Mouse (Mus musculus): ENCODE measurements around the gene Creb5.
"Not testable (repeated sequence)": the region's sequence is repeated elsewhere in the genome, so short reads cannot be mapped to it uniquely, and the experiment has no call there.

The Creb5 gene

GRCm38 (mm10) chr6:53398297-53399140, 111.4 kb downstream of the Creb5 start:
- in situ Hi-C loops (cut with MboI; ENCODE audit: low pct_unique_long_range_greater_than_20kb in 1 of 2, low sequenced_read_pairs in 2 of 2, unreplicated experiment in 1 of 2) = no loop called here

GRCm38 (mm10) chr6:53401364-53401763, 114.3 kb downstream of the Creb5 start:
- in situ Hi-C loops (cut with MboI; ENCODE audit: low pct_unique_long_range_greater_than_20kb in 1 of 2, low sequenced_read_pairs in 2 of 2, unreplicated experiment in 1 of 2) = no loop called here

- in situ Hi-C loops (cut with MboI; ENCODE audit: low pct_unique_long_range_greater_than_20kb in 1 of 2, low sequenced_read_pairs in 2 of 2, unreplicated experiment in 1 of 2) = not testable (repeated sequence)
These were observed 115.5 kb downstream of the Creb5 start for GRCm38 (mm10) chr6:53402551-53402950.

GRCm38 (mm10) chr6:53409183-53409582, 122.1 kb downstream of the Creb5 start:
- in situ Hi-C loops (cut with MboI; ENCODE audit: low pct_unique_long_range_greater_than_20kb in 1 of 2, low sequenced_read_pairs in 2 of 2, unreplicated experiment in 1 of 2) = no loop called here

- in situ Hi-C loops (cut with MboI; ENCODE audit: low pct_unique_long_range_greater_than_20kb in 1 of 2, low sequenced_read_pairs in 2 of 2, unreplicated experiment in 1 of 2) = no loop called here
These were observed 134.3 kb downstream of the Creb5 start for GRCm38 (mm10) chr6:53421345-53421744.

GRCm38 (mm10) chr6:53429368-53429767, 142.3 kb downstream of the Creb5 start:
- in situ Hi-C loops (cut with MboI; ENCODE audit: low pct_unique_long_range_greater_than_20kb in 1 of 2, low sequenced_read_pairs in 2 of 2, unreplicated experiment in 1 of 2) = no loop called here

GRCm38 (mm10) chr6:53429891-53430290, 142.8 kb downstream of the Creb5 start:
- in situ Hi-C loops (cut with MboI; ENCODE audit: low pct_unique_long_range_greater_than_20kb in 1 of 2, low sequenced_read_pairs in 2 of 2, unreplicated experiment in 1 of 2) = no loop called here

GRCm38 (mm10) chr6:53445862-53446460, 158.9 kb downstream of the Creb5 start:
- in situ Hi-C loops (cut with MboI; ENCODE audit: low pct_unique_long_range_greater_than_20kb in 1 of 2, low sequenced_read_pairs in 2 of 2, unreplicated experiment in 1 of 2) = no loop called here

- in situ Hi-C loops (cut with MboI; ENCODE audit: low pct_unique_long_range_greater_than_20kb in 1 of 2, low sequenced_read_pairs in 2 of 2, unreplicated experiment in 1 of 2) = no loop called here
These were observed 160.4 kb downstream of the Creb5 start for GRCm38 (mm10) chr6:53447479-53447878.

GRCm38 (mm10) chr6:53448317-53448870, 161.3 kb downstream of the Creb5 start:
- in situ Hi-C loops (cut with MboI; ENCODE audit: low pct_unique_long_range_greater_than_20kb in 1 of 2, low sequenced_read_pairs in 2 of 2, unreplicated experiment in 1 of 2) = no loop called here

GRCm38 (mm10) chr6:53449437-53450173, 162.5 kb downstream of the Creb5 start:
- in situ Hi-C loops (cut with MboI; ENCODE audit: low pct_unique_long_range_greater_than_20kb in 1 of 2, low sequenced_read_pairs in 2 of 2, unreplicated experiment in 1 of 2) = no loop called here

- in situ Hi-C loops (cut with MboI; ENCODE audit: low pct_unique_long_range_greater_than_20kb in 1 of 2, low sequenced_read_pairs in 2 of 2, unreplicated experiment in 1 of 2) = no loop called here
These were observed 163.4 kb downstream of the Creb5 start for GRCm38 (mm10) chr6:53450494-53450893.

GRCm38 (mm10) chr6:53452240-53452639, 165.2 kb downstream of the Creb5 start:
- in situ Hi-C loops (cut with MboI; ENCODE audit: low pct_unique_long_range_greater_than_20kb in 1 of 2, low sequenced_read_pairs in 2 of 2, unreplicated experiment in 1 of 2) = no loop called here

- in situ Hi-C loops (cut with MboI; ENCODE audit: low pct_unique_long_range_greater_than_20kb in 1 of 2, low sequenced_read_pairs in 2 of 2, unreplicated experiment in 1 of 2) = no loop called here
These were observed 168.4 kb downstream of the Creb5 start for GRCm38 (mm10) chr6:53455442-53455841.

- in situ Hi-C loops (cut with MboI; ENCODE audit: low pct_unique_long_range_greater_than_20kb in 1 of 2, low sequenced_read_pairs in 2 of 2, unreplicated experiment in 1 of 2) = no loop called here
These were observed 169.0 kb downstream of the Creb5 start for GRCm38 (mm10) chr6:53456111-53456510.

GRCm38 (mm10) chr6:53459995-53460747, 173.1 kb downstream of the Creb5 start:
- in situ Hi-C loops (cut with MboI; ENCODE audit: low pct_unique_long_range_greater_than_20kb in 1 of 2, low sequenced_read_pairs in 2 of 2, unreplicated experiment in 1 of 2) = no loop called here

GRCm38 (mm10) chr6:53461056-53461455, 174.0 kb downstream of the Creb5 start:
- in situ Hi-C loops (cut with MboI; ENCODE audit: low pct_unique_long_range_greater_than_20kb in 1 of 2, low sequenced_read_pairs in 2 of 2, unreplicated experiment in 1 of 2) = no loop called here
